Mouse (Mus musculus) hindbrain, postnatal 0 days (tissue): ENCODE data around the gene Gng7. TPM values are rescaled to one million over a fixed set of nuclear protein-coding genes. Genes with fewer than 3 reads are reported as not detected.

Experiments used
- ATAC-seq: fragments of 200-750 bp; cut with Nextera tagmentation; 2 replicates; pipeline ENCODE4 v1.8.0; 2017; ENCODE audit warnings: mild to moderate bottlenecking, moderate TSS enrichment, moderate library complexity
- DNase-seq: peaks from one replicate; pipeline ENCODE4 v3.0.0-alpha.2; 2015; ENCODE audit warnings: low spot score
- H3K27ac ChIP-seq: fragments of 300-500 bp; sonication (generic); 2 replicates; pipeline ENCODE4 v1.5.1; 2014; ENCODE audit warnings: mild to moderate bottlenecking
- H3K27me3 ChIP-seq: fragments of 300-500 bp; sonication (generic); 2 replicates; pipeline ENCODE4 v1.6.1; 2014; ENCODE audit warnings: low read length, mixed read lengths; ENCODE audit not compliant: insufficient read depth
- H3K36me3 ChIP-seq: fragments of 300-500 bp; sonication (generic); 2 replicates; pipeline ENCODE4 v1.6.1; 2014; ENCODE audit warnings: low read length, mixed read lengths; ENCODE audit not compliant: insufficient read depth
- H3K4me1 ChIP-seq: fragments of 300-500 bp; sonication (generic); 2 replicates; pipeline ENCODE4 v1.6.1; 2014; ENCODE audit warnings: antibody characterized with exemption, low read length, mixed read lengths; ENCODE audit not compliant: insufficient read depth
- H3K4me2 ChIP-seq: fragments of 300-500 bp; sonication (generic); 2 replicates; pipeline ENCODE4 v1.6.1; 2014; ENCODE audit warnings: low read depth, mild to moderate bottlenecking, low read length, moderate library complexity, mixed read lengths
- H3K4me3 ChIP-seq: fragments of 300-500 bp; sonication (generic); 2 replicates; pipeline ENCODE4 v1.5.1; 2014; ENCODE audit warnings: low read length
- H3K9ac ChIP-seq: fragments of 300-500 bp; sonication (generic); replicated peaks from 2 replicates; pipeline ENCODE4 v1.6.1; 2014; ENCODE audit warnings: mild to moderate bottlenecking, low read length, moderate library complexity, mixed read lengths
- H3K9me3 ChIP-seq: fragments of 300-500 bp; sonication (generic); 2 replicates; pipeline ENCODE4 v1.6.1; 2016; ENCODE audit warnings: low read length, mixed read lengths
- CTCF ChIP-seq: IDR thresholded peaks from 2 replicates; pipeline ENCODE4 v1.5.1; 2016; ENCODE audit warnings: antibody characterized with exemption, control low read depth, low read depth
- WGBS: fragments of 180-500 bp; shearing (Covaris S2); extraction: QIAGEN DNeasy Blood & Tissue Kit; methylation state at CpG from one replicate; pipeline ENCODE4 v1.1.7; 2014; 5-methylcytosine and 5-hydroxymethylcytosine counted together
- polyA plus RNA-seq: library from polyadenylated mRNA; unstranded; fragments of >200 nt; fragmentation: Nextera tagmentation; extraction: Ambion mirVana; gene quantifications from 2 replicates; pipeline ENCODE4 v1.2.1, GENCODE M21; 2015
- total RNA-seq: library from RNA; depleted of rRNA; stranded (reverse); fragments of >200 nt; gene quantifications from 2 replicates; pipeline ENCODE4 v1.2.3, GENCODE M21; 2014

The Gng7 gene
- total and polyA plus RNA-seq, 2 experiments from 2014 or later: 22.1 to 27.2 TPM

- DNase-seq (no peak), ATAC-seq (0 out of 2 replicates have a peak, but pooled peaks have one; percentile 14)
- WGBS: 42% methylated on average over 12 of the region's 12 CpGs
- no peaks in the 10 kb centered on the region for H3K9me3 ChIP-seq
- no peak for TF ChIP-seq CTCF
- no peak overlapping the region for H3K9ac ChIP-seq
- no peaks in the 10 kb centered on the region for H3K27me3 ChIP-seq
- H3K27ac ChIP-seq: no peak overlapping the region
- H3K4me2 ChIP-seq: no peak overlapping the region
- no peaks in the 10 kb centered on the region for H3K36me3 ChIP-seq
- H3K4me1 ChIP-seq: no peaks in the 10 kb centered on the region
- no peak overlapping the region for H3K4me3 ChIP-seq
Observed at GRCm38 (mm10) chr10:80963031-80963975, 51.4 kb downstream of the Gng7 start.

DNA sequence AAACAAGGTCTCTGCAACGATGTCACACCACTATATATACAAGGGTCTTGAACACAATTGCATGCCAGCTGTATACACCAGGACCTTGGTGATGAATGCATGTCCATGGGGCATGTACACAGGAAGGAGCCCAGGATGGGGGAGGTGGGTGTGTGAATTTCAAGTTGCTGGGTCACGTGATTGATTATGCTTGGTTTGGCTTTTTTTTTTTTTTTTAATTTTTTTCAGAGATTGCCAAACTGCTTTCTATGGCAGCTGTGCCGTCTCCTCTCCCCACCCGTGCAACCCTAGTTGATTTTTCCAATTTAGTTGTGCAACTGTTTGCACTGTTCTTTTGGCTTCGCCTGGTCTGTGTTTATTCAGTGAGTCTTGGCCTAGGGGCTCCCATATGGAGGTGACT lies 52.2 kb downstream of the Gng7 start:
- Histone ChIP-seq H3K9me3 (no peaks in the 10 kb centered on the region), H3K9ac (no peak overlapping the region), H3K4me2 (no peak overlapping the region), H3K4me3 (no peak overlapping the region), H3K4me1 (no peaks in the 10 kb centered on the region), H3K27ac (no peak overlapping the region), H3K27me3 (no peaks in the 10 kb centered on the region), H3K36me3 (no peaks in the 10 kb centered on the region)
- ATAC-seq (no peak), DNase-seq (no peak)
- WGBS: 77% methylated on average over 5 of the region's 5 CpGs
- no peak for TF ChIP-seq CTCF

DNA sequence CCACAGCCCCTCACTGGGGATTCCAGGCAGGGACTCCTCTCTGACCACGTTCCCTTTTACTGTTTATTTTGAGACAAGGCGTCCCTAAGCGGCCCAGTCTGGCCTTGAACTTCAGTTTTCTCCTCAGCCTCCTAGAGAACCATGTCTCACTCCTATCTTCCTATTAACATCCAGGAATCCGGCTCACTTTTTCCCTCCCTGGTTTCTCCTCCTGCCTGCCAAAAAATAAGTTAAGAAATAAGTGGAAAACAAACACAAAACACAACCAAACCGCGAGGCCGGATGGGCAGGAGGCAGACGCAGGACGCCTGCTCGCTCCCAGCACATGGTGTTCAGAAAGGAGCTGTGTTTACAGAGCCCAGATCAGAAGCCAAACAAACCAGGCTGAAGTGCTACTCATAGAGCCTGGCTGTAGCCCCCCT lies 52.7 kb downstream of the Gng7 start:
- Histone ChIP-seq H3K4me1 (no peaks in the 10 kb centered on the region), H3K4me2 (no peak overlapping the region), H3K9me3 (no peaks in the 10 kb centered on the region), H3K9ac (no peak overlapping the region), H3K27ac (no peak overlapping the region), H3K36me3 (no peaks in the 10 kb centered on the region), H3K27me3 (no peaks in the 10 kb centered on the region), H3K4me3 (no peak overlapping the region)
- WGBS: 55% methylated on average over 10 of the region's 10 CpGs
- TF ChIP-seq CTCF: no peak
- ATAC-seq: no peak
- no peak for DNase-seq

- ATAC-seq (no peak), DNase-seq (no peak)
- 15% methylated on average over 14 of the region's 16 CpGs for WGBS
- Histone ChIP-seq H3K4me3 (no peak overlapping the region), H3K27ac (no peak overlapping the region), H3K27me3 (no peaks in the 10 kb centered on the region), H3K9me3 (no peaks in the 10 kb centered on the region), H3K9ac (no peak overlapping the region), H3K4me2 (no peak overlapping the region), H3K36me3 (no peaks in the 10 kb centered on the region), H3K4me1 (no peaks in the 10 kb centered on the region)
- TF ChIP-seq CTCF: peak; percentile 46
Observed at GRCm38 (mm10) chr10:80960551-80961508, 53.9 kb downstream of the Gng7 start.

GRCm38 (mm10) chr10:80958979-80959637 lies 55.6 kb downstream of the Gng7 start:
- Histone ChIP-seq H3K36me3 (no peaks in the 10 kb centered on the region), H3K9ac (no peak overlapping the region), H3K9me3 (no peaks in the 10 kb centered on the region), H3K4me1 (no peaks in the 10 kb centered on the region), H3K27me3 (no peaks in the 10 kb centered on the region), H3K4me3 (no peak overlapping the region), H3K27ac (no peak overlapping the region), H3K4me2 (no peak overlapping the region)
- TF ChIP-seq CTCF: no peak
- WGBS: 91% methylated on average over 5 of the region's 5 CpGs
- DNase-seq: no peak
- no peak for ATAC-seq

DNA sequence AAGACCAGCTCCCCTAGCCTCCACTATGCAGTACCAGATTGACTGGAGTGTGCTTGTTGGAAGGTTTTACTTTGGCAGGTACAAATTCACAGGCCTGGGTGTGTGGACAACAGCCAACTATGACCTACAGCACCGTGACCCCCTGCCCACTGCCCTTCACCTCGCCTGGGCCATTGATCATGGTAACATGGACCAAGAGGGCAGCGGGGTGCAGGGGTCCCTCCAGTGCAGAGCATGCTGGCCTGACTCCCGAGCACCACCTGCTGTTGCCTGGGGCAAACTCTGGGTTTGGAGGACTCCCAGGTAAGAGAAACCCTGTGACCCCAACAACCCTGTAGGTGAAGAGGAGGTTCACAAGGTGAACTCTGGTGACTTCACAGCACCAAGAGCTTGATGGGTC lies 57.0 kb downstream of the Gng7 start:
- no peak for ATAC-seq
- DNase-seq: no peak
- Histone ChIP-seq H3K4me1 (no peaks in the 10 kb centered on the region), H3K27ac (no peak overlapping the region), H3K9me3 (no peaks in the 10 kb centered on the region), H3K4me2 (no peak overlapping the region), H3K9ac (no peak overlapping the region), H3K4me3 (no peak overlapping the region), H3K36me3 (no peaks in the 10 kb centered on the region), H3K27me3 (no peaks in the 10 kb centered on the region)
- 76% methylated on average over 4 of the region's 4 CpGs for WGBS
- no peak for TF ChIP-seq CTCF
